Mouse (Mus musculus) testis, adult 2 months (tissue): Measurements from ENCODE around the gene Sema6d. TPM values are rescaled to one million over a fixed set of nuclear protein-coding genes. Genes with fewer than 3 reads are reported as not detected.

Experiments used
- H3K27ac ChIP-seq: fragments of 200-500 bp; 2 replicates; pipeline ENCODE4 v1.5.1; 2012; ENCODE audit warnings: low read depth, low read length; ENCODE audit not compliant: control insufficient read depth, insufficient read depth
- H3K27me3 ChIP-seq: fragments of 200-500 bp; 2 replicates; pipeline ENCODE4 v1.6.1; 2012; ENCODE audit warnings: mild to moderate bottlenecking, low read length, moderate library complexity; ENCODE audit not compliant: control insufficient read depth, insufficient read depth
- H3K36me3 ChIP-seq: fragments of 200-500 bp; 2 replicates; pipeline ENCODE4 v1.6.1; 2012; ENCODE audit warnings: mild to moderate bottlenecking, low read length; ENCODE audit not compliant: control insufficient read depth, insufficient read depth
- H3K4me1 ChIP-seq: fragments of 200-500 bp; 2 replicates; pipeline ENCODE4 v1.6.1; 2012; ENCODE audit warnings: low read length; ENCODE audit not compliant: control insufficient read depth, insufficient read depth
- H3K4me3 ChIP-seq: fragments of 200-500 bp; 2 replicates; pipeline ENCODE4 v1.5.1; 2012; ENCODE audit warnings: low read depth, mild to moderate bottlenecking, low read length, moderate library complexity, mixed read lengths; ENCODE audit not compliant: control insufficient read depth
- CTCF ChIP-seq: fragments of 200-500 bp; IDR thresholded peaks from 2 replicates; pipeline ENCODE4 v1.5.1; 2012; ENCODE audit warnings: low read depth, mild to moderate bottlenecking, inconsistent platforms, low read length, moderate library complexity; ENCODE audit not compliant: control insufficient read depth, insufficient read depth, insufficient replicate concordance
- POLR2A ChIP-seq: fragments of 200-500 bp; IDR thresholded peaks from 2 replicates; pipeline ENCODE4 v1.6.1; 2012; ENCODE audit warnings: low read depth, mild to moderate bottlenecking, inconsistent platforms, low read length, moderate library complexity; ENCODE audit not compliant: control insufficient read depth
- polyA plus RNA-seq: library from polyadenylated mRNA; depleted of rRNA; stranded (reverse); fragments of >200 nt; gene quantifications from 2 replicates; pipeline ENCODE4 v1.2.3, GENCODE M21; 2012

Sema6d gene
- polyA plus RNA-seq, 1 experiment, result 1.0 TPM

DNA sequence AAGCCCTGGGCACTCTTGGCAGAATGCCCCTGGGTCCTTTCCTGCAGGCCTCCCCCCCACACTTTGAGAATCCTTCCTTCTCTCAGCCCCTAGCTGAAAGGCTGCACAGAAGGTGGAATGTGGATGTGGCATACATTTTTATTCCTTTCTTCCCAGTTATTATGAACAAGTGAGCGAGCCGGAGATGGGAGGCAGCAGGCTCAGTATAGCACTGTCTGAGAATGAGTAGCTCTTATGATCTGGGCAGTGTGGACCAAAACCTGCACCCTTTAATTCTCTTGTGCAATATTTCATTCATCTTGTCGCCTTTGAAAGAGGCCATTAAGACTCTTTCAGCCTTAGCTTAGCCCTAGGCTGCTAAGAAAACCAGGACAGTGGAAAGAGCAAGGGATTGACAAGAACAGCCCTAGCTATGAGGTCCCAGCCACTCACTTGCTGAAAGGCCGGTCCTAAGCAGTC, 87.0 kb downstream of the Sema6d start:
- Histone ChIP-seq H3K27me3 (no peaks in the 10 kb centered on the region), H3K36me3 (no peaks in the 10 kb centered on the region), H3K4me3 (no peak overlapping the region), H3K27ac (no peak overlapping the region), H3K4me1 (no peaks in the 10 kb centered on the region)
- TF ChIP-seq CTCF (no peak), POLR2A (no peak)

DNA sequence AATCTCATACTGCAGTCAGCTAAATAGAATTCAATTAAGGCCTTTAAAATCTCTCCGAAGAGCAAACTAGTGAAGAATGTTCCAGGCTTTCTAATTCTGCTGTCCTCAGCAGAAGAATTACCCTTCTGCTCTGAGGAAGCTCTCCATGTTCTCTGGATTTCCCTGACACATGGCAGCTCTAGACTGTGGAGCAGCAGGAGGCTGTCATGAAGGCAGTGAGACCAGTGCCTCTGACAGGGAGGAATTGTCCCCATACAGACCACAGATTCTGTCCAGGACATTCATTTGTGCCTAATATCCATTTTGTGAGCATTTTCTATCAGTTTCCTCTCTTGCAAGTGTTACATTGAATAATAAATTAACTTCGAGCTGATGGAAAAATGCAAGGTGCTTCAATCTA, 99.5 kb downstream of the Sema6d start:
- TF ChIP-seq POLR2A, result no peak
- no peak for TF ChIP-seq CTCF

DNA sequence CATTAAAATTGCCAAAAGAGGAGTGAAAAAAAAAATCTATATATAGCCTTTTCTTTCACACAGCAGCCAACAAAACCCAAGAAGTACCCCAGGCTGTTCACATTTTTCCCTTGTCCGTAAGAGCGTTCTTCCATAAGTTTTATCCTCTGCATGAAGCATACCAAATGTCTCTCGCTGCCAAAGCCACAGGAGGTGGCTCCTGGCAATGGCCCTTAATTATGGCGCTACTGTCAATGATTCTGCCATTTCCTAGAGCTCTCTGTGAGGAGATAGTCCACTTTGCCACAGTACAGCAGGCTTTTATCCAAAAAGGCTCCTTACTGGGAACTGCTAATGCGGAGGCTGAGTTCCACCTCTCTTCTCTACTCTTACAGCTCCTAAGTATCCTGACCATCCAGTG, 104.3 kb downstream of the Sema6d start:
- no peak for TF ChIP-seq CTCF
- no peak for TF ChIP-seq POLR2A
- H3K36me3 ChIP-seq, result no peaks in the 10 kb centered on the region
- no peak overlapping the region for H3K27ac ChIP-seq
- no peaks in the 10 kb centered on the region for H3K4me1 ChIP-seq
- no peak overlapping the region for H3K4me3 ChIP-seq
- no peaks in the 10 kb centered on the region for H3K27me3 ChIP-seq

More for the DNA sequence above, 99.5 kb downstream of the Sema6d start:
- Histone ChIP-seq H3K27ac (no peak overlapping the region), H3K4me3 (no peak overlapping the region), H3K36me3 (no peaks in the 10 kb centered on the region), H3K27me3 (no peaks in the 10 kb centered on the region), H3K4me1 (no peaks in the 10 kb centered on the region)

DNA sequence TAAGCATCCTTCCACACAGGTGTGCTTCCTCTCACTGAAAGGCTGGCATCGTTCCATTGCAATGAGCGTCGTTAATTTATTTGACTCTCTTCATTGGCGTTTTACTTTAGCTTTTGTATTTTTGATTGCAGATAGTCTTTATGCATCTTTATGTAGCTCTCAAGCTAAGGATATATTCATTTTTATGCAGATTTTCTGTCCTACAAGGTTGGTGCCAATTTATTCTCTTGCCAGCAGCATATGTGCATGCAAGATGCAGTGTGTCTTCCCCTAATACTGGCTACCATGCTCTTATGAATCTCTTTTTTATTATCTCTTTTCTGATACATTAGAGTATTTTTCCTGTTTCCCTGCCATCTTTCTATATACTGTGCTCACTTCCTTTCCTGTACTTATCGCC, 111.7 kb downstream of the Sema6d start:
- no peaks in the 10 kb centered on the region for H3K36me3 ChIP-seq
- no peak overlapping the region for H3K27ac ChIP-seq
- no peaks in the 10 kb centered on the region for H3K4me1 ChIP-seq
- H3K4me3 ChIP-seq, result no peak overlapping the region
- no peak for TF ChIP-seq CTCF
- no peak for TF ChIP-seq POLR2A
- no peaks in the 10 kb centered on the region for H3K27me3 ChIP-seq

DNA sequence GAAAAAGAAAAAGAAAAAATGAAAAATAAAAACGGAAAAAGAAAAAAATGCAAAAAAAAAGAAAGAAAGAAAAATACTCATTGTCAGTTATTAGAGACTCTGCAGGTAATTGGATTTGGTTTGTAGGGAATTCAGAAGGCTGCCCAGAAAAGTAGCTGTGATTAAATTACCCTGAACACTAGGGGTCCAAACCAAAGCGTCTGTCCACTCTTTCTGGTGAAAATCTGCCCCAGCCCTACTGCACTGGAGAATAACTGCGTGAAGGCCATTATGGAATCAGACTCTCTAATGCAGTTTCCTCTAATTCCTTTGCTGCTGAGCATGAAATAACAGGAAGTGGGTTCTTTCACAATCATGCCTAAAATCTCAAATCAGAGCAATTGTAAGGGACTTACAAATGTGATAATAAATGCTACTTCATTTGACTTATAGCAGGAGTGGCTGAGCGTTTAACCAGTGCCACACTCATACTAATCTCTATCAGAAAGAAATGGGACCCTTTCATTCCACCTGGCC, 112.8 kb downstream of the Sema6d start:
- H3K4me1 ChIP-seq, result no peaks in the 10 kb centered on the region
- H3K27me3 ChIP-seq, result no peaks in the 10 kb centered on the region
- H3K36me3 ChIP-seq, result no peaks in the 10 kb centered on the region
- H3K27ac ChIP-seq, result no peak overlapping the region
- no peak overlapping the region for H3K4me3 ChIP-seq
- TF ChIP-seq POLR2A (no peak), CTCF (no peak)

DNA sequence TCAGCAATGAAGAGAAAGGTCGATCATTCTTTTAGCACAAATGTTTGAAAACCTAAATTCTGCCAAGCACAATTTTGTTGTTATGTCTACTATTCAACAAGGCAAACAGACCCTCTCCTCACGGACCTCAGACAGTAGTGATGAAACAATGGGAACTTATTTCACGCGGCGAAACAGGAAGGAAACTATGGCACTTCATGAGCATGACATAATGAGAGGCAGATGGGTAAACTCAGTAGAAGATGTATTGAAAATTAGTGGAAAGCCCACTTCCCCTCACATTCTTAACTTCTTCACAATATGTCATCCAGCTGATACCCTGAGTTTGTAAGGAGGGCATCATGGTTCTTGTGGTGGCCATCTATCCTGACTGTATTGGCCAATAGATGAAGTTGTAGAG, 116.0 kb downstream of the Sema6d start:
- no peak overlapping the region for H3K27ac ChIP-seq
- H3K4me3 ChIP-seq, result no peak overlapping the region
- H3K4me1 ChIP-seq, result no peaks in the 10 kb centered on the region
- TF ChIP-seq CTCF (no peak), POLR2A (no peak)
- H3K36me3 ChIP-seq, result no peaks in the 10 kb centered on the region
- no peaks in the 10 kb centered on the region for H3K27me3 ChIP-seq

DNA sequence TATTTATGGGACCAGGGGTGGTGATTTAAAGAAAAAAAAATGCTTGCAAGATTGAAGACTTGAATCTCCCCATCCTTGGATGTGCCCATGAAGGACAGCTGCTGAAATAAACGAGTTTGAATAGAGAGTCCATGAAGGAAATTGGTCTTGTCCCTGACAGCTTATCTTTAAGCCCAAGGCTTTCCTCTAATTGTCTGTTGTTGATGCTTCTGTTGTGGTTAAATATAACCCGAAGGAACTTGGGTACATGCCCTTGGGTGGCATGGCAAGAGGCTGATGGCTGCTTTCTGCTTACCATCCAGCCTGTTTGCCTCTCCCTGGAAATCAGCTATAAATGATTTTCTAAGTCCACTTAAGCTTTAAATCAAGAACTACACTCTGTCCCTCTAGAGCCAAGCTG, 118.5 kb downstream of the Sema6d start:
- H3K4me3 ChIP-seq, result no peak overlapping the region
- no peaks in the 10 kb centered on the region for H3K27me3 ChIP-seq
- no peak overlapping the region for H3K27ac ChIP-seq
- no peaks in the 10 kb centered on the region for H3K36me3 ChIP-seq
- TF ChIP-seq POLR2A (no peak), CTCF (no peak)
- no peaks in the 10 kb centered on the region for H3K4me1 ChIP-seq

DNA sequence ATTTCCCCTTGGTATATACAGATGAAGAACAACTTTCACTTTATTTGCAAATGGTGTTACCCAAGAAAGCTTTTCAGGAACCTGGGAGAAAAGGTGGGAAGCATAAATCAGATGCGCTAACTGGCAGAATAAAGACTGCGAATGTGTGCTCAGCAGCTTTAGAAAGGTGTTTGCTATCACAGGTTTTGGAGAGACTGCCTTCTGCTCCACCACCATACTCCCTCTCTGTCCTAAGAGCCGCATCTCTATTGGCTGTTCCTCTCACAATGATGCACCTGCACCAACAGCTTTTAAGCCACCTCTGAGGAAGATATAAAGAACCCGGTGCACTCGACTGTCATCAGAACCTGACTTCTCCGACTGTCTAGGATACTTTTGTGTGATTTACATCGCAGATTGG, 133.8 kb downstream of the Sema6d start:
- no peaks in the 10 kb centered on the region for H3K27me3 ChIP-seq
- no peaks in the 10 kb centered on the region for H3K36me3 ChIP-seq
- no peak for TF ChIP-seq POLR2A
- TF ChIP-seq CTCF, result no peak
- no peak overlapping the region for H3K4me3 ChIP-seq
- H3K4me1 ChIP-seq, result no peaks in the 10 kb centered on the region
- no peak overlapping the region for H3K27ac ChIP-seq
